Mouse (Mus musculus) stomach, embryonic 14.5 days (tissue): ENCODE measurements around the gene Ttc7. TPM values are rescaled to one million over a fixed set of nuclear protein-coding genes. Genes with fewer than 3 reads are reported as not detected.

ENCODE experiments used
- ATAC-seq: fragments of 200-750 bp; cut with Nextera tagmentation; 2 replicates; pipeline ENCODE4 v1.8.0; 2017; ENCODE audit warnings: low read depth, moderate TSS enrichment; ENCODE audit not compliant: insufficient number of reproducible peaks, insufficient read depth, low FRiP score
- H3K27ac ChIP-seq: fragments of 300-500 bp; sonication (generic); 2 replicates; pipeline ENCODE4 v1.5.1; 2014; ENCODE audit warnings: mild to moderate bottlenecking, low read length, moderate library complexity, mixed read lengths
- H3K27me3 ChIP-seq: fragments of 300-500 bp; sonication (generic); 2 replicates; pipeline ENCODE4 v1.6.1; 2014; ENCODE audit warnings: low read length, control low read depth, mixed read lengths; ENCODE audit not compliant: control insufficient read depth, insufficient read depth
- H3K36me3 ChIP-seq: fragments of 300-500 bp; sonication (generic); 2 replicates; pipeline ENCODE4 v1.6.1; 2014; ENCODE audit warnings: mild to moderate bottlenecking, control low read depth, low read length, moderate library complexity, mixed read lengths; ENCODE audit not compliant: control insufficient read depth, insufficient read depth
- H3K4me1 ChIP-seq: fragments of 300-500 bp; sonication (generic); 2 replicates; pipeline ENCODE4 v1.6.1; 2014; ENCODE audit warnings: low read length, control low read depth, mixed read lengths; ENCODE audit not compliant: control insufficient read depth, insufficient read depth
- H3K4me2 ChIP-seq: fragments of 300-500 bp; sonication (generic); replicated peaks from 2 replicates; pipeline ENCODE4 v1.6.1; 2014; ENCODE audit warnings: low read depth, low read length, control low read depth
- H3K4me3 ChIP-seq: fragments of 300-500 bp; sonication (generic); 2 replicates; pipeline ENCODE4 v1.5.1; 2014; ENCODE audit warnings: low read depth, low read length, control low read depth
- H3K9ac ChIP-seq: fragments of 300-500 bp; sonication (generic); replicated peaks from 2 replicates; pipeline ENCODE4 v1.6.1; 2014; ENCODE audit warnings: low read depth, mild to moderate bottlenecking, control low read depth, low read length, moderate library complexity, mixed read lengths
- H3K9me3 ChIP-seq: fragments of 300-500 bp; sonication (generic); 2 replicates; pipeline ENCODE4 v1.6.1; 2016; ENCODE audit warnings: low read depth, low read length, control low read depth; ENCODE audit not compliant: control insufficient read depth
- WGBS: fragments of 180-500 bp; shearing (Covaris S2); extraction: QIAGEN DNeasy Blood & Tissue Kit; methylation state at CpG from one replicate; pipeline ENCODE4 v1.1.7; 2014; 5-methylcytosine and 5-hydroxymethylcytosine counted together
- polyA plus RNA-seq: library from polyadenylated mRNA; unstranded; fragments of >200 nt; fragmentation: Nextera tagmentation; extraction: Ambion mirVana; gene quantifications from 2 replicates; pipeline ENCODE4 v1.2.1, GENCODE M21; 2014

Ttc7 gene
- polyA plus RNA-seq, 1 experiment from 2014 or later, result 5.9 TPM

DNA sequence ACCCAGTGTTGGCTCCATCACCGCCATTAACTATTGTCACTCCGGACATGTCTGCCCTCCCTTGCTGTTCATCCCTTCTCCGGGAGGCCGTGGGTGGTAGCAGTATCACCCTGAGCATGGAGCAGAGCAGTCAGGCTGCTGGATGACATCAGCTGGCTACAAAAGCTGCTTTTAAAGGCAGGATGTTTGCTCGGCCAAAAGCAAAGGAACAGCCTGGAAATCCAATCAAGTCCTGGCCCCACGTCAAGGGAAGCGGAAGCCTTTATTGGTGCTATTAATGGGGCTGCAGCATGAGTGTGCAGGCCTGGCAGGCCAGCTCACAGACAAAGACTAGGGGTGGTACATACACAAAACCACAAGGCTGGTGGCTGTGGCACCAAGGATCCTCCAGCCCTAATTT, 108.6 kb downstream of the Ttc7 start:
- Histone ChIP-seq H3K27ac (no peak overlapping the region), H3K4me3 (no peak overlapping the region), H3K9me3 (no peaks in the 10 kb centered on the region), H3K9ac (no peak overlapping the region), H3K4me2 (no peak overlapping the region), H3K4me1 (no peaks in the 10 kb centered on the region), H3K27me3 (no peaks in the 10 kb centered on the region), H3K36me3 (no peaks in the 10 kb centered on the region)
- 59% methylated on average over 7 of the region's 7 CpGs for WGBS
- ATAC-seq, result 0 out of 2 replicates have a peak, but pooled peaks have one; percentile 14

DNA sequence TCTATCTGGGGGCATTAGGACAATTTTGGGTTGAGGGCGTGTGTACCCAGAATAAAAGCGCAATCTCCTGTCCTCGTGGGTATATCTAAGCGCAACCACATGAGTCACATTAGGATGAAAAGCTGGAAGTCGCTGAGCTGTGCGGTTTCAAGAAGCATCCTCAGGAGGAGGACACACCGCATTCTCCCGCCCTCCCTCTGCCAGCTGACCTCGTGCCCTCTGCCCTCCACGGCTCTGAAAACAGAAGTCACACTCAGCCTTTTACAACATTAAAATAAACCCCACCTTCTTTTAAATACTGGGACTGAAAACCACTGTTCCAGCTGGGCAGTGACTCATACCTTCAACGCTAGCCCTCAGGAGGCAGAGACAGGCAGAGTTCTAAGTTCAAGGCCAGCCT, 114.4 kb downstream of the Ttc7 start:
- no peak for ATAC-seq
- H3K27ac ChIP-seq, result no peak overlapping the region
- no peak overlapping the region for H3K9ac ChIP-seq
- WGBS, result 79% methylated on average over 11 of the region's 11 CpGs
- H3K36me3 ChIP-seq, result no peaks in the 10 kb centered on the region
- H3K4me2 ChIP-seq, result no peak overlapping the region
- no peaks in the 10 kb centered on the region for H3K4me1 ChIP-seq
- no peak overlapping the region for H3K4me3 ChIP-seq
- H3K27me3 ChIP-seq, result no peaks in the 10 kb centered on the region
- H3K9me3 ChIP-seq, result no peaks in the 10 kb centered on the region

DNA sequence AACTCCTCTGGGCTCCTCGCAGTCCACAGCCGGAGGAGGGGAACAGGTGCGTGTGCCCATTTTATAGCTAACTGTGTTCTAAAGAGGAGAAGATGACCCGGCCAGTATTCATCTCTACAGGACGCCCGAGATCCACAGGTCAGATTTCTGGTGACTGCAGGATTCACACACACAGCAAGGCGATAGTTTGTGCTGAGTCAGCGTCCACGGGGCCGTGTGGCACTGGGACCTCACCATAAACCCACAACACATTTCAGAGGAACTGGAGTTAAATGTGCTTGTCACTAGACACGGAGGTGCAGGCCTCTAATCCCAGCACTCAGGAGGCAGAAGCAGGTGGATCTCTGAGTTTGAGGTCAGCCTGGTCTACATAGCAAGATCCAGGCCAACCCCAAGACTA, 119.8 kb downstream of the Ttc7 start:
- Histone ChIP-seq H3K9me3 (no peaks in the 10 kb centered on the region), H3K27ac (no peak overlapping the region), H3K4me1 (no peaks in the 10 kb centered on the region), H3K9ac (no peak overlapping the region), H3K36me3 (no peaks in the 10 kb centered on the region), H3K4me2 (no peak overlapping the region), H3K4me3 (no peak overlapping the region), H3K27me3 (no peaks in the 10 kb centered on the region)
- 85% methylated on average over 11 of the region's 11 CpGs for WGBS
- ATAC-seq, result no peak

DNA sequence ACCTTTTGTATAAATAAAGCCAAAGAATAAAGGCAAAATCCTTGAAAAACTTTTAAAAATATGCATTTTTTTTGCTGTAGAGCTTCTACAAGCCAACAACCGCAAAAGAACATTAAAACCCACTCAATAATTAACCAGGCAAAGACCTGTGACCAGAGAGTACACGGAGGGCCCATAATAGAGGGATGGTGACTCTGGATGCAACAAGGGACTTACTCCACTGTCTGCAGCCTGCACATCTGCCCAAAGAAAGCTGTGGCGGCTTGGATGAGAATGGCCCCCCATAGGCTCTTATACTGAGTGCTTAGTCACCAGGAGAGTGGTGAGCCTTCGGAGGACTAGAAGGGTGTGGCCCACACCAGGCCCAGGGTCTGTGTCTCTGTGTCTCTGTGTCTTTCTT, 120.8 kb downstream of the Ttc7 start:
- 72% methylated on average over 4 of the region's 4 CpGs for WGBS
- H3K9me3 ChIP-seq, result no peaks in the 10 kb centered on the region
- H3K4me2 ChIP-seq, result no peak overlapping the region
- no peak overlapping the region for H3K9ac ChIP-seq
- no peak overlapping the region for H3K27ac ChIP-seq
- H3K4me3 ChIP-seq, result no peak overlapping the region
- H3K4me1 ChIP-seq, result no peaks in the 10 kb centered on the region
- H3K36me3 ChIP-seq, result no peaks in the 10 kb centered on the region
- no peak for ATAC-seq
- no peaks in the 10 kb centered on the region for H3K27me3 ChIP-seq

DNA sequence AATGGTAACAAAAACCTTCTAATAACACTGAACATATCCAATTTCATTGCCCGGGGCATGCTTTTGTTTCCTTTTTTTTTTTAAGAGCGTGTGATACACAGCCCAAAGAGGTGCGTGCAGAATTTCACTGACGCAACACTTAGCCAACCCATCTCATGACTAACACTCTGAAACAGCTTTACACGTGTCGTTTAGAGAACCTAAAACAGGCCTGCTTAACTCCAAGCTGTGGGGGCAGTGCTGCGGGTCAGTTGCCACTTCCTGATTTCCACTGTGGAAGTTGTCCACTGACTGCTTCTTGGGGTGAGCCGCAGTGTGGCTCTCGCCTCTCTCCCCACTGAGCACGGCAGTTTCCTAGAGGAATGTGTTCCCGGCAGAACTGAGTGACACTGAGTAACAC, 122.9 kb downstream of the Ttc7 start:
- H3K4me1 ChIP-seq, result no peaks in the 10 kb centered on the region
- no peak for ATAC-seq
- H3K4me3 ChIP-seq, result no peak overlapping the region
- H3K4me2 ChIP-seq, result no peak overlapping the region
- 75% methylated on average over 11 of the region's 11 CpGs for WGBS
- H3K36me3 ChIP-seq, result no peaks in the 10 kb centered on the region
- H3K27ac ChIP-seq, result no peak overlapping the region
- no peaks in the 10 kb centered on the region for H3K27me3 ChIP-seq
- no peaks in the 10 kb centered on the region for H3K9me3 ChIP-seq
- H3K9ac ChIP-seq, result no peak overlapping the region

DNA sequence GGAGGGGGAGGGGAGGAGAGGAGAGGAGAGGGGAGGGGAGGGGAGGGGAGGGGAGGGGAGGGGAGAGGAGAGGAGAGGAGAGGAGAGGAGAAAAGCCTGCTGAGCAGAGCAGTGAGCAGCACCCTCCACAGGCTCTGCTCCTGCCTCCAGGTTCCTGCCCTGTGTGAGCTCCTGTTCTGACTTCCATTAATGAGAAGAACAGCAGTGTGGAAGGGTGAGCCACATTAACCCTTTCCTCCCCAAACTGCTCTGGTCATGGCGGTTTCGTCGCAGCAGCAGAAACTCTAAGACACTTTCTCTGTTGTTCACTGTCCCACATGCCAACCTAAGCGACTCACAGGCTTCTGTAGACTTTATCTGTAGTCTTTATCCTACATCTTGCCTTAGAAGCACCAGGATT, 124.0 kb downstream of the Ttc7 start:
- ATAC-seq, result no peak

DNA sequence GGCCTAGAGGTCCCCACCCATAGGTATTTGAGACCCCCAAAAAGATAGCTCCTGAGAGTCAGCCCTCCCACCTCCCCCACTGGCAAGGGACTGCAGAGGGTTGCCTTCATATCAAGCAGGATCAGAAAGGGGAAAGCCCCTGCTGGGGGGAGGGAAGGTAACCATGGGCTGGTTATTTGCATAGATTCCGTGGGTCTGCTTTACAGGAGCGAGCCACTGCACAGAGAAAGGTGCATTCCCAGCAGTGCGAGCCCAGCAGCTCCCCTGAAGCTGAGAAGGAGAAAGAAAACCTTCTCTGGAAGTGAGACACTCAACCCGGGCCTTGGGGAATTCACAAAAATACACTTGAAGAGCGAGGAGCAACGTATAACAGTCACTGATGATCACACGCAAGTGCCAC, 135.4 kb downstream of the Ttc7 start:
- Histone ChIP-seq H3K27ac (no peak overlapping the region), H3K4me1 (no peaks in the 10 kb centered on the region), H3K27me3 (no peaks in the 10 kb centered on the region), H3K36me3 (no peaks in the 10 kb centered on the region), H3K9ac (no peak overlapping the region), H3K9me3 (no peaks in the 10 kb centered on the region), H3K4me3 (no peak overlapping the region), H3K4me2 (no peak overlapping the region)
- ATAC-seq, result no peak
- WGBS, result 67% methylated on average over 7 of the region's 7 CpGs

More for the DNA sequence above, 124.0 kb downstream of the Ttc7 start:
- Histone ChIP-seq H3K27me3 (no peaks in the 10 kb centered on the region), H3K27ac (no peak overlapping the region), H3K9me3 (no peaks in the 10 kb centered on the region), H3K36me3 (no peaks in the 10 kb centered on the region), H3K9ac (no peak overlapping the region), H3K4me1 (no peaks in the 10 kb centered on the region), H3K4me3 (no peak overlapping the region), H3K4me2 (no peak overlapping the region)
- WGBS, result 90% methylated on average over 4 of the region's 4 CpGs

DNA sequence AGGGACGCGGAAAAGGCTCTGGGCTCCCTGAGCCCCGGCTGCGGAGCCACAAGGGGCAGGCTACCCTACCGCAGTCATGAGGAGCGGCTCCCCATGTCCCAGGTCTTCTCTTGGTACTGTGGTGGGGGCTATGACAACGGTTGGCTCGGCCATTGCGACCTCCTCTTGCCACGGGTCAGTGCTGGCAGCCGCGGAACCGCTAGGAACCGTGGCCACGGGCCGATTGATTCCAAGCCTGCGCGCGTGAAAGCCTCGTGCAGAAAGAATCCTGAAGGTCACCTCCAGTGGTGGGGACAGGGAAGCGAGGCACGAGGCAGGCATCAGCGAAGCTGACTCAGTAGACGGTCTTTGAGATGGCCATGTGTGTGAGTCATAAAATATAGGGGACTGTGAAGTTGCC, 144.8 kb downstream of the Ttc7 start, which contains the start of gene Stpg4:
Gene Stpg4, minus strand, starts transcription at position 231 of the 400 bp plus-strand sequence.
- no peaks in the 10 kb centered on the region for H3K9me3 ChIP-seq
- H3K27me3 ChIP-seq, result no peaks in the 10 kb centered on the region
- no peak within 1 kb of the TSS for H3K9ac ChIP-seq
- no peak for ATAC-seq
- peaks cover 11% of the 10 kb centered on the region for H3K36me3 ChIP-seq
- peak within 1 kb of the TSS; percentile 22; the same call in 1 of the 2 replicates for H3K27ac ChIP-seq
- 50% methylated on average over 24 of the region's 24 CpGs for WGBS
- H3K4me3 ChIP-seq, result no peak within 1 kb of the TSS
- H3K4me1 ChIP-seq, result no peaks in the 10 kb centered on the region
- no peak within 1 kb of the TSS; the same call in 1 of the 2 replicates for H3K4me2 ChIP-seq

DNA sequence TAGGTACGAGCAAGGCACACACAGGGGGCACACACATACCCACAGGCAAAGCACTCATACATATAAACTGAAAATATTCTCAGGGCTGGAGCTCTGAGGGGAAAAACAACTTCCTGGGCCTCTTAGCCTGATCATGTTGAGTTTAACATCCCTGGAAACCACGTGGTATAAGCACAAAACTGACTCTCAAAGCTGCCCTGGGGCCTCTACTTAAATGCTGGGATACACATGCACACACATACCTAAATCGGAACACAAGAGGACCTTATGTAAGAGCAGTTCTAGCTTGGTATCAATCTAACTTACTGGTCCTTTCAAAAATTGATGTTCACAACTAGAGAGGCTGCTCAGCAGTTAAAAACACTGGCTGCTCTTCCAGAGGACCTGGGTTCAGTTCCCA, 146.7 kb downstream of the Ttc7 start:
- Histone ChIP-seq H3K9ac (no peak overlapping the region), H3K27ac (no peak overlapping the region), H3K27me3 (no peaks in the 10 kb centered on the region), H3K4me1 (no peaks in the 10 kb centered on the region), H3K4me3 (no peak overlapping the region), H3K4me2 (no peak overlapping the region), H3K9me3 (no peaks in the 10 kb centered on the region), H3K36me3 (peaks cover 25% of the 10 kb centered on the region)
- 79% methylated on average over 3 of the region's 3 CpGs for WGBS
- ATAC-seq, result no peak
